Mouse (Mus musculus): ENCODE data around the gene Icam4.

- TF ChIP-seq CTCF (IDR thresholded peaks at IDR 0.05; ENCODE audit: extremely low read depth, insufficient read depth, insufficient read length, insufficient replicate concordance): no peak
- TF ChIP-seq POLR2A (IDR thresholded peaks at IDR 0.05; ENCODE audit: low read depth, low read length): no peak
Observed at GRCm38 (mm10) chr9:20995069-20995468, 34.1 kb upstream of the Icam4 start.

Measured in spleen, adult 2 months (tissue).